Mouse (Mus musculus): ENCODE results near the gene Exo5.

The Exo5 gene

DNA sequence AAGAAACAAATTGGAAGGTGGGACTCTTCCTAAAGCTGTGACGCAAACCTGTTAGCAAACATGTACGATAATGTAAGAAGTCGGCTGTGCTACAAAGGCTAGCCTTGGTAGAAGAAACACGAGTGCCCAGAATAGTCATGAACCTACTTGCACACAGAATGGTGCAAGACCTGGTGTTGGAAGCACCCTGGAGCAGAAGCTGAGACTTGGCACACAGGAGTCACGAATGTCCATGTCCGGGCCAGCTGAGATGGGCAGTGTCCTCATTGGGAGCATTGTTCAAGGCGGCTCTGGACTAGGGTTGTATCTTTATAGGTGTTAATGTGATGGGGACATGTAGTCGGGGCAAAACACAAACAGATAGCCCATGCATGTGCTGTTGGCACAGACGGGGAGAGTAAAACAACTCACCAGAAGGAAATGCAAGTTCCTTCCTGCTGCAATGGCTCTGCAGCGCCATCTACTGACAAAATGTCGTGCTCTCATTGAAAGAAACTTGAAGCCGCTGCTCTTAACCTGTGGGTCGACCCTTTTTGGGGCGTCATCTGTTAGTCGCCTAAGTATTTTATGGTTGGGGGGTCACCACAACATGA lies 15.2 kb downstream of the Exo5 start:
- in situ Hi-C loops (cut with MboI, MseI): loop anchor here (5.0 to 10.0 kb wide), 2 partner anchors 207 to 315 kb away; no protein-coding TSS in a partner anchor

DNA sequence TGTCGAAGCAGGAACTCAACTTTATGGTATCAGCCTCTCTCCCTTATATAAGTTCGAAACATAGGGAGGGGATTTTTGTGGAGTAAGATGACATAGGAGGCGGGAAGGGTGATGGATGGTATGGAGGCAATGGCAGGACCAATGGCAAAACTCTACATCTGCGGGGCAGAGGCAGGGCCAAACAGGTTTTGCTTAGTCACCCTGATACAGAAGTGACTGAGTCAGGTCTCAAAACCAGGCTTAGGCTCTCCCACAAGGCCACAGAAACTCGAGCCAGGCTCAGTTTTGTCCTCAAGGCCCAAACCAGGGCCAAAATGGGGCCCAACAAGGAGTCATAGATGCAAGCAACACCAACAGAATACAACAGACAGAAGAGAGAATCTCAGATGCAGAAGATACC lies 19.2 kb downstream of the Exo5 start:
- in situ Hi-C loops (cut with MboI, MseI): no loop called here

DNA sequence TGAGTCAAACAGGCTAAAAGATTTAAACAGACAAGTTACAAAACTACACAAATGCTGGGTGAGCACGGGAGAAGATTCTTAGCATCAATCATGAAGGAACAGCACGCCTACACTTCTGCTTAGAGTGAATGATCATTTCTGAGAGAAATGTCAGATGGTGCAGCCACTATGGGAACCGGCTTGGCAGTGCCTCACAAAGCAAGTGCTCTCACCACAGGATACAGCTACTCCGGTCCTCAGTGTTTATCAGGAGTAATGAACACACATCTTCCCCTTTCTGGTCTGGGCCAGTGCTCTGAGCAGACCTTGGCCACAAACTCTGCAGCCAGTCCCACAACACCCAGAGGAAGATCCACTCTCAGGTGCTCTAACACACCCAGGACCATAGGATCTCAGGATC lies 20.3 kb downstream of the Exo5 start:
- in situ Hi-C loops (cut with MboI, MseI): no loop called here

DNA sequence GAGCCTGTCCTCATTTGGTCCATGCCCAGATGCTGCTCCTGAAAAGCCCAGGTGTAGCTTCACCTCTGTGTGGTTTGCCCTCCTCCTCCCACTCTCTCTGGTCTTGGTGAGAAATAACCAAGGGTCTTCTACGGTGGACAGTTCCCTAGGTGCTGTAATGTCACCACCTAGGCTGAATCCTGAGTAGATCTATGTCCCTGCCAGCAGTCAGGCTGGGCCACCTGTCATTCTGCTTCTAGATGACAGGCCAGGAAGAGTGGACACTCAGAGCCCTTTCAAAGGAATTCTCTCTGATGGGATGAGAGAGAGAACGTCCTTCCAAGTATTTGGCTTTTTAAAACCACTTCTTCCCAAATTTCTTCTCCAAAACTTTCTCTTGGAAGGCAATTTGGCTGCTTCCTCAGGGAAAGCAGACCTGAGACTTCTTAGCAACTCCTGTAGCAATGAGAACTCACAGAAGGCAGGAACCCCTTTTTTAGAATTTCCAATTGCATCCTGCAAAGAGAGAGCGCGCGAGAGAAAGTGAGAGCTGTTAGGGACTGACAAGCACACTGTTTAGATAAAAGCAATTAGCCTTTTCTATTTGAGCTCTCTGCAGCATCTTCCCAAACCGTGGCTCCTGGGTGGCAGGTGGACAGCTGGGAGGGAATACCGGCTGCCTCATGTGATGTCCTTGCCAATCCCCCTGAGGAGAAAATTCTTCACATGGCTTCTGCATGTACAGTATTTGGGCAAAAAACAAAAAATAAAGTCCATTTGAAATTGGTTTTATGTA lies 28.8 kb downstream of the Exo5 start:
- in situ Hi-C loops (cut with MboI, MseI): no loop called here

DNA sequence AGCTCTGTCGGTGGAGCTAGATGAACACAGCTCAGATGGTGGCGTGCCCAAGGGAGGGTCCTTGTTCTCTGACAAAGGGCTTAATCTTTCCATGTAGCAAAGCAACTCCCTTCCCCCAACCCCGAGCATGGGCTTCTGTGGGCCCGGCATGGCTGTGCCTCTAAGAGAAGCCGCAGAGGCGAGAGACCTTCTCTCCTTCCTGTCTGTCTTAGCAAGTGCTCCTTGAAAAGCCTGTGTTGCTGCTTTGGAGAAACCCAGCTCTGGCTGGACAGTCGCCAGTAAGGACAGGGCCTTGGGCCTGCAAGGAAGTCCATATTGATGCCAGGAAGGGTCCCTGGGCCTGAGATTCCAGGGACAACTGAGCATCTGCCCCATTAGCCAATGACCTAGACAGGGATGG lies 29.6 kb downstream of the Exo5 start:
- in situ Hi-C loops (cut with MboI, MseI): no loop called here

DNA sequence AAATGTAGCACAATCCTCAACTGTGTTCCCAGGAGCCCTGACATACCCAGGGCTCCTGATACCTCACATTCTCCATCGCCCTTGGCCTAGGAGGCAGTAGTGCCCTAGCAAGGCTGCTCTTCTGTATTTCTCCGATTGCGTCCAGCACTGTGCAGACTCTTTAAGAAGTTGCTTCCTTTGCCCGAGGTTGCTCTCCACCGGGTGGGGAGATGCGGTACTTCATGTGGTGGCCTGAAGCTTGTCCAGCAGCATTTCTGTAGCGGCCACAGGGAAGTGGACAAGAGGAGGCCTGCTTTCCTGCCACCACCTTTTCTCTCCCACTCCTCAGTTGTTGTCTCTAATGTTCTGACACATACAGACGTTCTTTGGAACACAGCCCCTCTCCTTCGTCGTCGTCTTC lies 30.2 kb downstream of the Exo5 start:
- in situ Hi-C loops (cut with MboI, MseI): no loop called here

DNA sequence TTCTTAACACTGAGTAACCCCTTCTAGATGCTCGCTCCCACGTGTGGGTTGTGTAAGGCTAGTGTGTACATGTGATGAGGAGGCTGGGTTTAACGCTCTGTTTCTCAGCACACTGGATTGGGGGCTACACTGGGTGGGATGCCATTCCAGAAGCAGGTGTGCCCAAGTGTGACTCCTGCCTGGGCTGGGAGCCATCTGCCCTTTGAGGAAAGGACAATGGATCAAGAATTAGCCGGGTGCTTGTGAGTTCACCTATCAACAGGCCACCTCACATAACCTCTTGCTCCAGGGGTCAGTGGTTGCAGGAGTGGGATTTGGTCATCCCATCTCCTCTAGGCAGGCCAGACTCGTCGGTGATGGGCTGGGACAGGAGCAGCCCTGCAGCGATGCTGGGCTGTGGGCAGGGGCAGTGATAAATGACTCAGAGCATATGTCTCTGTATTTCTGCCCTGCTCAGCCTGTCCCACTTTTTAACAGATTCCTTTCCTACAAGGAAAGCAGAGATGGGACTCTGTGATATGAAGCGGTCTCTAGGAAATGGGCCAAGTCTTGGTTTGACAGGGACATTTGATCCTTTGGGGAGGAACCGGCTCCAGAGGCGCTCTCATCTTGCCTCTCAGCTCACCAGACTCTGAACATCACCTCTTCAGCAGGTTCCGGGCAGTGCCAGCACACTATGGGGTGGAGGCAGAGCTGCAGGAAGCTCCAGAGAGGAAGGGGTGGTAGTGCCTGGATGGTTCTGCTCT lies 31.0 kb downstream of the Exo5 start:
- in situ Hi-C loops (cut with MboI, MseI): no loop called here

DNA sequence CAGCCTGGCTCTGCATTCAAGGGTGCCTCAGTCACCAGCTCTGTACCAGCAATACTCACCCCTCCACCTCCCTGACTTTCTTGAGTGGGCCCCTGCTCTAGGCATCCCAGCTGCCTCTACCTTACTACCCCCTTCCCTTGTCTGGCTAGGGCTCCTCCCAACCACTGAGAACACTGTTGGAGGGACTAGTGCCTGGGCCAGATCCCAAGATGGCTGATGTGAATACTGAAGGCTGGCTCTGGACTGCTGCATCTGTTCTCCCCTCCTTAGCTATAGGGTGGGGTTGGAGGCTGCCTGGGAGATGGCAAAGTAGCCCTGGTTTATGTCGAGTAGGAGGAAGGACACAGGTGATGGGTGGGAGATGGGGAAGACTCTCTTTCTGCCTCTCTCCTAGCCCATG lies 32.3 kb downstream of the Exo5 start:
- in situ Hi-C loops (cut with MboI, MseI): no loop called here

DNA sequence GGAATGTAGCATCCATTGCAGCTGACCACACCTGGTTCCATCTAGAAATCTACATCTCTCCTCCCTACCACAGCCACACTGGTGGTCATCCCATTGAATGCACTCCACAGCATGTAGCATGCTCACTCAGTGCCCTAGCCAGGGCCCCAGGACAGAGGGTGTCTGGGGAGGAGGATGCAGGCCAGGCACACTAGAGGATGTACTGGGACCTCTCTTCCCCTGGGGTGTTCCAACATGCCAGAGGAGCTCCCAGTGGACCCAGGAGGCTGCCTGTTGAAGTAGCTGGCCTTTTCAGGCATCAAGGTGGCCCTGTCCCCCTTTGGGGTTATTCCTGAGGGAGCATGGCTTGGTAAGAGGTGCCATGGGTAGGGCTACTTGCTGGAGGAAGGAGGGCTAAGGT lies 32.9 kb downstream of the Exo5 start:
- in situ Hi-C loops (cut with MboI, MseI): no loop called here

DNA sequence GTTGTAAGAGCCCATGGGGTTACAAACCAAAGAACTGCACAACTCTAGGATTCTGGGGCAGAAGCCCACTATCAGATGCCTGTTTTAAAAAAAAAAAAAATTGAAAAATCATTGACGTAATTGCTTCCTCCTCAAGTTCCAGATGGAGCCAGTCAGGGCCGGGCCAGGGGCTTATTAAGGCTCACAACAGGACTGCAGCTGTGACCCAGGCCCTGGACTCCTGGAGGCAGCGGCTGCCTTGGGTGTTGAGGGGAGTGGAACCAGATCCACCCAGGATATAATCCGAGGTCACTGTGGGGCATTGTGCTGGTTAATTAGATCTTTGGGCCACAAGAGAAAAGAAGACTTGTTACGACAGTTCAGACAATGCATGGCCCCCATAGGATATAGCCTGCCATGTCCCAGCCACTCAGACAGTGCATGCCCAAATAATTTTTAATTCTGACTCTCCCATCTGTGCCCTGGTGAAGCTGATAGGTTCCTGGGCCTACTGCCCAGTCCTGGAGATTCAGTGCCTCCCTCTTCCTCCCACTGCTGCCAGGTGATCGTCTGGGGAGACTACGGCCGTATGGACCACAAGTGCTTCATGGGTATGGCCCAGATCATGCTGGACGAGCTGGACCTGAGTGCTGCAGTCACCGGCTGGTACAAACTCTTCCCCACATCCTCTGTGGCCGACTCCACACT lies 33.9 kb downstream of the Exo5 start:
- in situ Hi-C loops (cut with MboI, MseI): no loop called here

DNA sequence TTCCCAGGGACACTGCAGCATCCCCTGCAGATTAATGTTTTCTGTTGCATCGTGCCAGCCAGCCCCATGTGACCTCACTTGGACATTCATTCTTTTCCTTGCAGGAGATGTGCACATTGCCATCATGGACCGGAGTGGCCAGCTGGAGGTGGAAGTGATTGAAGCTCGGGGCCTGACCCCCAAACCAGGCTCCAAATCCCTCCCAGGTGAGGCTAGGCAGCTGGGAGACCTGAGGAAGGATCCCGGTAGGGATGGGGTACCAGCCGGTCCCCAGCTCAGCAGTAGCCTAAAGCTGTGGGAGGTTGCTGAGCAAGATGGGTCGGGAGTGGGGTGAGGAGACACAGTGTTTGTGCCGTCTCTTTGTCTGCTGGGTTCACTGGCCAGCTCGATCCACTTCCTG lies 35.9 kb downstream of the Exo5 start:
- in situ Hi-C loops (cut with MboI, MseI): no loop called here

DNA sequence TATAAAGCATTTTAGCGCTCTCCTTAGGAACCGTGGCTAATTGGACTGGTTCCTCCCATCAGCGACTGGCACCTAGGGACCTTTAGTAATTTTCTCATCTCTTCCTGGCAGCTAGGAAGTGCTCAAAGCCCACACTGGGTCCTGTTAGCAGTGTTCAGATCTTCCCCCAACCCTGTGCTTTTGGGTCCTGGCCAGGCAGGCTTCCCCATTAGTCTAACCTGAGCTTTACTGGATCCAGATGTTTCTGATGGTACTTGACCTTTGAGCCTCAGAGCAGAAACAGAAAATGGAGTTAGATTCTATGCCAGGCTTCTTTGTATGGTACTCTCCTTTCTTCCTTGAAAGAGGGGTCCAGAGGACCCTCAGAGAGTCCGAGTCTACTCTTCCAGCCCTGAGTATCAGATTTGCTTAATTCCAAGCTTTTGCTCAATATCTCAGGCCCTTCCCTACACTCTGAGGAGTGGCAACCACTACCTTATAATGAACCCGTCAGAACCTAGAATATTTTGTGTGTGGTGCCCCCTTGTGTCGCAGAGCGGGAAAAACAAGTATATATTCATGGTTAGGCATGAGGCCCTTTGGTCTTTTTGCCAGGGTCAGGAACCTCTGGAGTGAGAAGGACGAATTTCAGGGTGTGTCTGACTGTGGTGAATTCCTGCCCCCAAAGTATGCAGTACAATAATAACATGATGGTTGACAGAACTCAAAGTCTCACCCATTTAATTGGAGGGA lies 37.3 kb downstream of the Exo5 start:
- in situ Hi-C loops (cut with MboI, MseI): no loop called here

DNA sequence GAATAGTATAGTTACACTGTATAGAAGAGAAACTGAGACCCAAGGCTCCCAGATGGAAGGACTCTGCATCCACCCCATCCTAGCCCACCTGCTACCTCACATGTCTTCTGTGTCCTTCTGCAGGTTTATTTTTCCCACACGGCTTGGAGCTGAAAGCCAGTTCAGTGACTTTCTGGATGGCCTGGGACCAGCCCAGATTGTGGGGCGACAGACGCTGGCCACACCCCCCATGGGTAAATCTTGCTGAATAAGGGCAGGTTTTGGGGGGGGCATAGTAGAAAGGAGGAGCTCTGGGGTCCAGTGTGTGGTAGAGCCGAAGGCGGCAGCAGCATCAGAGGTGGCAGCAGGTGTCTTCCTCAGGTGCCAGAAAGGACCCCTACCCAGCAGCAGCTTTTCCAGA lies 38.0 kb downstream of the Exo5 start:
- in situ Hi-C loops (cut with MboI, MseI): no loop called here

DNA sequence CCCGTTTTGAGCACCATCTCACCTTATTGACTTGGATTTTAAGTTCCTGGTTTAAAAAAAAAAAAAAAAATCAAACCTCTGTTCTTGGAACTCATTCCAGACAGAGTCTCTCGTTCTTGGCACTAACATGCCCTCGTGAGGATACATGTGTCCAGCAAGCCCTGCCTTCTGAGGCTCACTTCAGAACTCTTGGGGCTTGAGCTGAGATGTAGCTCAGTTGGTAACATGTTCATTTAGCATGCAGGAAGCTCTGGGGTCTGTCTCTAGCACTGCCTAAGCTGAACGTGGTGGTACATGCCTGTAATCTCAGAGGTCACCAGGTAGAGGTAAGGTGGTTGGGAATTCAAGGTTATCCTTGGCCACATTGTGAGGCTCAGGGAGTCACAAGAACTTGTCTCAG lies 38.7 kb downstream of the Exo5 start:
- in situ Hi-C loops (cut with MboI, MseI): no loop called here

DNA sequence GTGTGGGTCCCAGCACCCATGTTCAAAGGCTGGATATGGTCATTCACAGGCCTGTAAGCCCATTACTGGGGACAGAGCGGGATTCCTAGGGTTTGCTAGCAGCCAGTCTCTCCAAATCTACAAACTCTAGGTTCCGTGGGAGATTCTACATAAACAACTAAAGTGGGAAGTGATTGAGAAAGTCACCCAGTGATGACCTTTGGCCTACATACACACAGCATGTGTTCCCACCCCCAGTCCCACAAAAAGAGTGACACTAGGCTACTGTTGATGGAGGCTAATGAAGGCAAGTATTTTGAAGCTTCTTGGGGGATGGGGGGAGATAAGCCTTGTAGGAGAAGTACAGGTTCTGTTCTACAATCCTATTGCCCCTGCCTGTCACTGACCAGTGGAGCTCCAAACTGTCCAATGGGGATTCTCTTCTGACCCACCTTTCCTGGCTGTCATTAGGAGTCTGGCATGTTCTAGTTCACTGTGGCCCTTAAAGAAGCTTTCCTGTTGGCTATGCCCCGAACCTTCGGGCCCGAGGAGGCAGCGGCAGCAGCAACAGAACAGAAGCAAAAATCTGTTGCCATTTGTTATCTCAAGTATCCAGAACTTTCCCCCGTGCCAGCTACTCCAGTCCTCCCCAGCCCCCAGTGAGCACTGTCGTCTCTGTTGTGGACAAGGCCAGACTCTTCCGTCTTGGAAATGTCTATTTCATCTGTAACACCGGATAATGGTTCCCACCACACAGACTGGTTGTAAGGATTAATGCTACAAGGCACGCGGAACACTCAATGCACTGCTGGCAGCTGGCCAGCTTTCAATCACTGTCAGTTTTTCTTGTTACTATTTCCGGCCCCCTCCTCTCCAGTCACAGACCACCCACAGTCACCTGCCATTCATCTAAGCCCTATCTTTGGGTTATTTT lies 39.4 kb downstream of the Exo5 start:
- in situ Hi-C loops (cut with MboI, MseI): no loop called here

DNA sequence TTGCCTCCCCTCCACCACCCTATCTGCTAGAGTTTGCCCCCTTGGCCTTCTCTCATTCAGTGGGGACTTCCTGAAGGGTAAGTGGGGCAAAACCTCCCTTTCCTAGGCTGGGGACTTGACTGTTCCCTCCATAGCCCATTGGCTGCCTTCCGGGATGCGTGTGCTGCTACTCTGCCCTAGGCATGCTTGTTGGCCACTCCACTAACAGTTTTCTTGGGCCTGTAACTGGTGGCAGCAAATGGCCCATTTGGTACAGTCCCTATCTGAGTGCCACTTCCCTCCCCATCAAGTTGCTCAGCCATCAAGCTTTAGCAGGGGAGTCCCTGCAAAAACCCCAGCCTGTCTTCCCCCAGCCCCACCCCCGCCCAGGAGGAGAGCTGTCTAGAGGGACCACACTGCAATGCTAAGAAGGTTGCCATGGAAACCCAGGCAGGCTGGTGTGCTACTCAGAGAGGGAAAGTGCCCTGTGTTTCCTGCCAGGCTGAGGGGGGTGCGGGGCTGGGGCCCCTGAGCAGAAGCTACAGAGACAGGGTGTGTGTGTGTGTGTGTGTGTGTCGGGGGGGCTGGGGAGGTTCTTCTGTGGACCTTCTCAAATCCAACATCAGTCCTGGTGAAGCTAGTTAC lies 42.7 kb downstream of the Exo5 start:
- in situ Hi-C loops (cut with MboI, MseI): loop anchor here (5.0 kb wide), 1 partner anchor 35 kb away; no protein-coding TSS in a partner anchor

DNA sequence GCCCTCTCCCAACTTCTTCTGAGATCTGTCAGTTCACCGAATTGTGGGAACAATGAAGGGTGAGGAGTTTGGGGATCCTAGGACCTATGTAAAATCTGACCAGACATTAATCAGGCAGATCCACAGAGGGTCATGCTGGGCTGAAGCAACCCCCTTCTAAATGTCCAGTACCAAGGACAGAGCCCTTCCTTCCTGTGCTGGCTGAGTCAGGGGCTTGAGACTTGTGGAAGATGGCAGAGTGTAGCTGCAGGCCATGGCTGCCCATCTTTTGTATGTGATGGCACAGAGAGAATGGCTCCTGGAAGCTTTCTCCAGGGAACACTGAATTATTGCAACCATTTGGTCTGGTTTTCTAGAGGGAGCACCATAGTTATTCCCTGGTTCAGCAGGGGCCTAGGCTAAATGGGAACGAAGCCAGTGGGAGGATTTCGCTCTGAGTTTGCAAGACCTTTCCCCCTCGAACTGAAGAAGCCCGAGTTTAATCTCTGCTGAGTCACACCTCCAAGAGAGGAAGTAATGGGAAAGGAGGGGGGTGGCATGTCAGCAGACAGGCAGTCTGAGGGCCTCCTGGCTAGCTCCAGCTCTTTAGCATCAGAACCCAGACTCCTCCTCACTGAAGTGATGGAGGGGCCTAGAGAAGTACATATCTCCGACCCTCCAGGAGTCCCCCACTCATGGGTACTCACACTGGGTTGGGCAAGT lies 43.9 kb downstream of the Exo5 start:
- in situ Hi-C loops (cut with MboI, MseI): loop anchor here (5.0 kb wide), 1 partner anchor 34 kb away; no protein-coding TSS in a partner anchor

DNA sequence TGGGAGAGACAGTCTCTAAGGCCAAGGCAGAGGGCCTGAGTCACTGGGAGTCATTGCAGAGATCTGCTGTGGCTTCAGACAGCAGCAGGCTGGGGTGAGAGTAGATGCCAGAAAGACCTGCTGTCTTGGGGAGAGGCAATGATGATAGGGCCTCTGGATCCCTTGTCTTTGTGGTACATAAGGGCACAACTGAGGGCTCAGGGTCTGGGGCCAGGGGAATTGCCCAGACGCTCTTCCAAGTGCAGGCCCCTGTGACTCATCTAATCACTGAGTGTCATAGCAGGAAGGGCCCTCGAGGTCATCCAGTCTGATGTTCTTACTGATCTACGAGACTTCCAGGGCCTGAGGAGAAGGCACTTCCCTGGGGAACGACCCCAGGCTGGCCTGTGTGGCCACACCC lies 45.4 kb downstream of the Exo5 start:
- in situ Hi-C loops (cut with MboI, MseI): no loop called here

DNA sequence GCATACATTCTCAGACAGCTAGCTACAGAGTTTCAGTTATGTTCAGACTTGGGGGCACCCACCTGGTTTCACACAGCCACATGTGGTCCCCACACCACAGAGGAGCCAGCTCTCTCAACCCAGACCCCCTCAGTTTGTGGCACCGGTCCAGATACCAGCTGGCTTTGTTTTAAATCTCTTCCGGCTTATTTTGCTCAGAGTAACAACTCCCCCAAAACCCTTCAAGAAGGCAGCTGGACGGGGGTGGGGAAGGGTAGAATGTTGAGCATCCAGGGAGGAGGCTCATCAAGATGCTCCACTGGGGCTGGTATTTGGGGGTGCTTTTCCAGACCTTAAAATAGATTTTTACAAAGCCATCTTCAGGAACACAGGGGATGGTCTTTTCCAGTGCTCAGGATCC lies 46.1 kb downstream of the Exo5 start:
- in situ Hi-C loops (cut with MboI, MseI): no loop called here

Measured in T-helper 1 cell (primary cell).